Comparison of ENCODE assay signal across 15 mouse cellular contexts in the genomic region with DNA sequence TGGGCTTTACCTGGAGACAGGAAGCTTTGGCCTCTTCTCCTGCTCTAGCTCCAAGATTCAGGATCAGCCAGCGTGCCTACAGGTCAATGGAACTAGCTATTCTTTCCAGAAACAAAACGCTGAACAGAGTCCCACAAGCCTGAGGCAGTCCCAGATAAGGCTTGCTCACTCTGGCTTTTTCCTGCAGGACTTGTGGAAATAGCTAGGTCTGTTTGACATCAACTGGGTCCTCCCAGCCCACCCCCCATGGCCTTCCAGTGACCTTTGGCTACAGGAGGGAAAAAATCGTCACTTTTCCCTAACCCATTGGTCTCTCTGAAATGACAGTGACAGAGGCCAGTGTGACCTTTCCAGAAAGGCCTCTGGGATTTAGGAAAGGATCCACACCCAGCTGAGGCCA.
DNase-seq lines count a peak whose midpoint lies in the region; ATAC-seq and TF ChIP-seq lines count a peak whose summit lies in the region.
"Had no signal": no experiment of that assay in that cellular context is flagged by ENCODE, and none has a peak within 500 bp of the region (broad histone marks: within the 10 kb centered on the region; RNA-seq: fewer than 3 reads in every experiment).

No protein-coding gene starts in this region.

- ATAC-seq in heart, embryonic 13.5 days (ENCODE audit: extremely low read depth, insufficient number of reproducible peaks, low FRiP score, low TSS enrichment): no peak
- ATAC-seq in kidney, embryonic 16.5 days (ENCODE audit: low FRiP score, low TSS enrichment): no peak
- no peak for ATAC-seq in stomach, embryonic 14.5 days (ENCODE audit: insufficient number of reproducible peaks, insufficient read depth, low FRiP score, low read depth)
- ATAC-seq in stomach, postnatal 0 days (ENCODE audit: low FRiP score, low TSS enrichment): no peak
- ATAC-seq: activated CD4-positive, CD25-positive, alpha-beta regulatory T cell, adult 4 months had no signal

- H3K27ac ChIP-seq in heart, embryonic 13.5 days (replicated peaks): peak overlapping the region; percentile 88
- peak overlapping the region; percentile 74 for H3K27ac ChIP-seq in kidney, embryonic 16.5 days (ENCODE audit: low read length)
- no peak overlapping the region for H3K27ac ChIP-seq in kidney, adult 2 months (ENCODE audit: insufficient read depth, low read depth, low read length)
- H3K27ac ChIP-seq in stomach, embryonic 14.5 days (ENCODE audit: low read length): no peak overlapping the region
- H3K27ac ChIP-seq in stomach, postnatal 0 days (replicated peaks): no peak overlapping the region
- H3K27ac ChIP-seq: embryonic facial prominence, embryonic 13.5 days; limb, embryonic 15.5 days; neural tube, embryonic 12.5 days had no signal

- no peak for TF ChIP-seq POLR2A in kidney, adult 2 months (IDR thresholded peaks at IDR 0.05; ENCODE audit: low read depth, low read length)

- no peaks in the 10 kb centered on the region for H3K36me3 ChIP-seq in heart, embryonic 13.5 days
- no peaks in the 10 kb centered on the region for H3K36me3 ChIP-seq in kidney, embryonic 16.5 days (ENCODE audit: insufficient read depth, low read length)
- no peaks in the 10 kb centered on the region for H3K36me3 ChIP-seq in kidney, adult 2 months (ENCODE audit: control insufficient read depth, insufficient read depth, low read length)
- no peaks in the 10 kb centered on the region for H3K36me3 ChIP-seq in stomach, embryonic 14.5 days (ENCODE audit: control insufficient read depth, insufficient read depth, low read length)
- H3K36me3 ChIP-seq in stomach, postnatal 0 days (ENCODE audit: control insufficient read depth, insufficient read depth, low read length): no peaks in the 10 kb centered on the region
- H3K36me3 ChIP-seq: embryonic facial prominence, embryonic 13.5 days; limb, embryonic 15.5 days; neural tube, embryonic 12.5 days had no signal

- no peaks in the 10 kb centered on the region for H3K9me3 ChIP-seq in heart, embryonic 13.5 days
- H3K9me3 ChIP-seq in kidney, embryonic 16.5 days (ENCODE audit: low read length): no peaks in the 10 kb centered on the region
- H3K9me3 ChIP-seq in stomach, embryonic 14.5 days (ENCODE audit: control insufficient read depth, low read depth, low read length): no peaks in the 10 kb centered on the region
- H3K9me3 ChIP-seq in stomach, postnatal 0 days (ENCODE audit: control insufficient read depth, low read length): no peaks in the 10 kb centered on the region
- H3K9me3 ChIP-seq: embryonic facial prominence, embryonic 13.5 days; limb, embryonic 15.5 days; neural tube, embryonic 12.5 days had no signal

- peak overlapping the region; percentile 25; the same call in 1 of the 2 replicates for H3K4me2 ChIP-seq in heart, embryonic 13.5 days
- no peak overlapping the region for H3K4me2 ChIP-seq in kidney, embryonic 16.5 days (replicated peaks; ENCODE audit: low read depth, low read length)
- no peak overlapping the region for H3K4me2 ChIP-seq in stomach, embryonic 14.5 days (replicated peaks; ENCODE audit: low read depth, low read length)
- H3K4me2 ChIP-seq in stomach, postnatal 0 days (replicated peaks; ENCODE audit: low read depth): no peak overlapping the region
- H3K4me2 ChIP-seq: embryonic facial prominence, embryonic 13.5 days; limb, embryonic 15.5 days; neural tube, embryonic 12.5 days had no signal

- peaks cover 66% of the 10 kb centered on the region for H3K4me1 ChIP-seq in heart, embryonic 13.5 days
- H3K4me1 ChIP-seq in kidney, embryonic 16.5 days (ENCODE audit: insufficient read depth, low read length): peaks cover 35% of the 10 kb centered on the region
- no peaks in the 10 kb centered on the region for H3K4me1 ChIP-seq in kidney, adult 2 months (ENCODE audit: control insufficient read depth, insufficient read depth, low read length)
- H3K4me1 ChIP-seq in stomach, embryonic 14.5 days (ENCODE audit: control insufficient read depth, insufficient read depth, low read length): peaks cover 19% of the 10 kb centered on the region
- no peaks in the 10 kb centered on the region; the same call in 1 of the 2 replicates for H3K4me1 ChIP-seq in stomach, postnatal 0 days (replicated peaks; ENCODE audit: control insufficient read depth, insufficient read depth)

- no peaks in the 10 kb centered on the region for H3K27me3 ChIP-seq in heart, embryonic 13.5 days (replicated peaks)
- no peaks in the 10 kb centered on the region for H3K27me3 ChIP-seq in kidney, embryonic 16.5 days (ENCODE audit: insufficient read depth, low read length)
- H3K27me3 ChIP-seq in kidney, adult 2 months (replicated peaks; ENCODE audit: control insufficient read depth, insufficient read depth, low read length): no peaks in the 10 kb centered on the region
- no peaks in the 10 kb centered on the region for H3K27me3 ChIP-seq in stomach, embryonic 14.5 days (ENCODE audit: control insufficient read depth, insufficient read depth, low read length)
- no peaks in the 10 kb centered on the region for H3K27me3 ChIP-seq in stomach, postnatal 0 days (ENCODE audit: control insufficient read depth, insufficient read depth, low read length)
- H3K27me3 ChIP-seq: neural tube, embryonic 12.5 days had no signal

- TF ChIP-seq EP300 in stomach, postnatal 0 days (optimal IDR thresholded peaks at IDR 0.05): no peak

- no peak for DNase-seq in heart, postnatal 36 days
- DNase-seq in kidney, adult 2 months: no peak
- no peak for DNase-seq in stomach, postnatal 0 days (ENCODE audit: low spot score)
- DNase-seq in cerebellum, adult 18-20 months: no peak
- no peak for DNase-seq in T-cell, adult 2 months (ENCODE audit: low spot score)
- DNase-seq: cerebellum, adult 11-12 months; spleen, adult 18-20 months; thymus, postnatal 14 days had no signal

- TF ChIP-seq CTCF in kidney, adult 2 months (conservative IDR thresholded peaks at IDR 0.05; ENCODE audit: insufficient read depth, insufficient read length, low read depth, low read length): no peak
- TF ChIP-seq CTCF in stomach, postnatal 0 days (IDR thresholded peaks at IDR 0.05; ENCODE audit: low read depth): no peak

- intact Hi-C loops in heart, postnatal 36 days (cut with DNase I): no loop called here

- WGBS in heart, embryonic 13.5 days: 18% methylated on average over 3 of the region's 3 CpGs
- WGBS in kidney, embryonic 16.5 days: 35% methylated on average over 3 of the region's 3 CpGs
- WGBS in kidney, adult 2 months: 51% methylated on average over 3 of the region's 3 CpGs
- WGBS in stomach, embryonic 14.5 days: 25% methylated on average over 3 of the region's 3 CpGs
- 31% methylated on average over 3 of the region's 3 CpGs for WGBS in stomach, postnatal 0 days

- peak overlapping the region; percentile 58 for H3K9ac ChIP-seq in heart, embryonic 13.5 days
- H3K9ac ChIP-seq in kidney, embryonic 16.5 days (replicated peaks; ENCODE audit: low read length): peak overlapping the region; percentile 18; the same call in 1 of the 2 replicates
- 0 out of 2 replicates have a peak overlapping the region, but pooled peaks have one; percentile 1 for H3K9ac ChIP-seq in stomach, embryonic 14.5 days (replicated peaks; ENCODE audit: low read depth, low read length)
- H3K9ac ChIP-seq in stomach, postnatal 0 days (ENCODE audit: low read length): no peak overlapping the region
- H3K9ac ChIP-seq: embryonic facial prominence, embryonic 13.5 days; limb, embryonic 15.5 days; neural tube, embryonic 12.5 days had no signal

- H3K4me3 ChIP-seq in heart, embryonic 13.5 days: no peak overlapping the region
- no peak overlapping the region for H3K4me3 ChIP-seq in kidney, embryonic 16.5 days (ENCODE audit: low read length)
- no peak overlapping the region for H3K4me3 ChIP-seq in kidney, adult 2 months (ENCODE audit: insufficient read depth, low read depth, low read length)
- H3K4me3 ChIP-seq in stomach, embryonic 14.5 days (ENCODE audit: low read depth, low read length): no peak overlapping the region
- no peak overlapping the region for H3K4me3 ChIP-seq in stomach, postnatal 0 days (ENCODE audit: low read depth, low read length)
- H3K4me3 ChIP-seq: embryonic facial prominence, embryonic 13.5 days; limb, embryonic 15.5 days; neural tube, embryonic 12.5 days had no signal

Comparison
In these comparisons a context has a peak if more than half of its experiments do, and no peak if none do; other contexts are left out.
1. H3K27ac ChIP-seq: peak in heart, embryonic 13.5 days (single experiment) and kidney, embryonic 16.5 days (single experiment); none in kidney, adult 2 months (single experiment), stomach, embryonic 14.5 days (single experiment) and stomach, postnatal 0 days (single experiment).